19 mouse cellular contexts compared by ENCODE assay signal in genomic region chr14:78179576-78179975, GRCm38 (mm10).
DNase-seq lines count a peak whose midpoint lies in the region; ATAC-seq and TF ChIP-seq lines count a peak whose summit lies in the region.
"Had no signal": no experiment of that assay in that cellular context is flagged by ENCODE, and none has a peak within 500 bp of the region (broad histone marks: within the 10 kb centered on the region; RNA-seq: fewer than 3 reads in every experiment).

No protein-coding gene starts in this region.

- no peaks in the 10 kb centered on the region for H3K36me3 ChIP-seq in forebrain, embryonic 16.5 days (ENCODE audit: control insufficient read depth, insufficient read depth)
- H3K36me3 ChIP-seq: embryonic facial prominence, embryonic 15.5 days; heart, embryonic 12.5 days; limb, embryonic 15.5 days; liver, embryonic 15.5 days; neural tube, embryonic 13.5 days had no signal

- ATAC-seq in forebrain, embryonic 16.5 days: no peak

- 55% methylated on average over 6 of the region's 6 CpGs for WGBS in forebrain, embryonic 16.5 days

- no peak overlapping the region for H3K4me2 ChIP-seq in forebrain, embryonic 16.5 days (ENCODE audit: low read length)
- H3K4me2 ChIP-seq: embryonic facial prominence, embryonic 15.5 days; heart, embryonic 12.5 days; limb, embryonic 15.5 days; liver, embryonic 15.5 days; neural tube, embryonic 13.5 days had no signal

- TF ChIP-seq POLR2A in brain, embryonic 14.5 days (IDR thresholded peaks at IDR 0.05; ENCODE audit: borderline replicate concordance, extremely low read depth, insufficient read depth, insufficient read length, poor library complexity, severe bottlenecking): no peak

- H3K4me3 ChIP-seq in forebrain, embryonic 16.5 days (replicated peaks; ENCODE audit: low read length): no peak overlapping the region
- H3K4me3 ChIP-seq: embryonic facial prominence, embryonic 15.5 days; heart, embryonic 12.5 days; limb, embryonic 15.5 days; liver, embryonic 15.5 days; neural tube, embryonic 13.5 days had no signal

- no peaks in the 10 kb centered on the region for H3K9me3 ChIP-seq in forebrain, embryonic 16.5 days (ENCODE audit: control insufficient read depth, low read length)
- H3K9me3 ChIP-seq: embryonic facial prominence, embryonic 15.5 days; heart, embryonic 12.5 days; limb, embryonic 15.5 days; liver, embryonic 15.5 days; neural tube, embryonic 13.5 days had no signal

- peak; percentile 26 to 31 for DNase-seq in kidney, postnatal 4 days
- no peak for DNase-seq in kidney, postnatal 36 days
- peak; percentile 53 for DNase-seq in NIH3T3 (ENCODE audit: low read depth)
- peak; percentile 46 for DNase-seq in brain, embryonic 14.5 days (ENCODE audit: low read depth)
- DNase-seq in forelimb bud, embryonic 11.5 days (ENCODE audit: low read depth, low spot score): peak; percentile 41
- no peak for DNase-seq in right cerebral cortex, postnatal 10 days (ENCODE audit: low spot score in 2 of 2)
- DNase-seq: adrenal gland, postnatal 14 days; cerebellum, adult 11-12 months; heart, postnatal 14 days; kidney, adult 8-10 months; lung, postnatal 10 days; right cerebral cortex, adult 18-20 months; thymus, postnatal 14 days had no signal

- H3K27me3 ChIP-seq in forebrain, embryonic 16.5 days (replicated peaks; ENCODE audit: control insufficient read depth, insufficient read depth, low read length): no peaks in the 10 kb centered on the region
- H3K27me3 ChIP-seq: embryonic facial prominence, embryonic 15.5 days; heart, embryonic 12.5 days; limb, embryonic 15.5 days; liver, embryonic 15.5 days; neural tube, embryonic 13.5 days had no signal

- no peak for TF ChIP-seq CTCF in brain, embryonic 14.5 days (IDR thresholded peaks at IDR 0.05; ENCODE audit: borderline replicate concordance, extremely low read depth, insufficient read depth, insufficient read length)

- no peak overlapping the region for H3K27ac ChIP-seq in forebrain, embryonic 16.5 days (ENCODE audit: low read length)
- H3K27ac ChIP-seq: embryonic facial prominence, embryonic 15.5 days; limb, embryonic 15.5 days; liver, embryonic 15.5 days; neural tube, embryonic 13.5 days had no signal

- H3K9ac ChIP-seq in forebrain, embryonic 16.5 days (replicated peaks; ENCODE audit: low read depth, low read length): no peak overlapping the region
- H3K9ac ChIP-seq: embryonic facial prominence, embryonic 15.5 days; heart, embryonic 12.5 days; limb, embryonic 15.5 days; liver, embryonic 15.5 days; neural tube, embryonic 13.5 days had no signal

- no peaks in the 10 kb centered on the region for H3K4me1 ChIP-seq in forebrain, embryonic 16.5 days (replicated peaks; ENCODE audit: control insufficient read depth, insufficient read depth, low read length)
- H3K4me1 ChIP-seq: embryonic facial prominence, embryonic 15.5 days; heart, embryonic 12.5 days; limb, embryonic 15.5 days; liver, embryonic 15.5 days; neural tube, embryonic 13.5 days had no signal

Comparison
In these comparisons a context has a peak if more than half of its experiments do, and no peak if none do; other contexts are left out.
1. DNase-seq: peak in kidney, postnatal 4 days (2 of 2), NIH3T3 (single experiment), brain, embryonic 14.5 days (single experiment) and forelimb bud, embryonic 11.5 days (single experiment); none in kidney, postnatal 36 days (0 of 2) and right cerebral cortex, postnatal 10 days (0 of 2).